Mouse (Mus musculus) liver, adult 2 months (tissue): ENCODE measurements at regions not wholly inside any gene's neighbourhood (a gene's known extent, or its start where the extent isn't known, plus 50 kb on each side); places are given as distances from the start of the nearest gene placed in this dataset.

Source experiments
- CTCF ChIP-seq: fragments of 200-500 bp; IDR thresholded peaks from 2 replicates; pipeline ENCODE4 v1.5.1; 2011; ENCODE audit warnings: low read depth, low read length, control low read depth
- POLR2A ChIP-seq: fragments of 200-500 bp; IDR thresholded peaks from 2 replicates; pipeline ENCODE4 v1.6.1; 2011; ENCODE audit warnings: low read length, control low read depth; ENCODE audit not compliant: insufficient read depth; ENCODE audit errors: extremely low read depth

- no peak for TF ChIP-seq POLR2A
- no peak for TF ChIP-seq CTCF
These were observed 135.7 kb upstream of the Fat1 start for GRCm38 (mm10) chr8:44799513-44799912.
